Mouse (Mus musculus) liver, embryonic 14.5 days (tissue): ENCODE measurements at regions not wholly inside any gene's neighbourhood (a gene's known extent, or its start where the extent isn't known, plus 50 kb on each side); places are given as distances from the start of the nearest gene placed in this dataset.

ENCODE experiments used
- CTCF ChIP-seq: IDR thresholded peaks from 2 replicates; pipeline ENCODE4 v1.5.1; 2016; ENCODE audit warnings: antibody characterized with exemption, low read depth, control low read depth
- EP300 ChIP-seq: IDR thresholded peaks from 2 replicates; pipeline ENCODE4 v1.6.1; 2016; ENCODE audit warnings: antibody characterized with exemption, low read depth

DNA sequence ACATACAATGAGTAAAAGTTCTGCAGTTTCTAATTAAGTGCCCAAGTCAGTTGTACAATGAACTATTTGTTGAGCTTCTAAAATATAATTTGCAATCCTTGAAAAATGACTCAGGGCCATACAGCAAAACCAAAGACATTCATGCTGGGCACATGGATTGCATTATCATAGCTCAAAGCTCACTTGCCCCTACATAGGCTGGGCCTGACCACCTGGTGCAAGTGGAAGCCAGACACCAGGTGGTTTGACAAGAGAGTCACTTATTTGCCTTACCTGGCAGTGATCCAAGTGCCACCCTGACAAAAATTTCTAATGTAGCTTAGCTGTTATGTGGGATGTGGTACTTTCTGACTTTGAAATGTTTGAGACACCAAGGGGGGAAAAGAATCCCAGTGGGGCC, 997.7 kb downstream of the Slc22a22 start:
- TF ChIP-seq CTCF (no peak), EP300 (no peak)
